Mouse (Mus musculus) thymus, adult 2 months (tissue): Measurements from ENCODE around the gene Rab3c. TPM values are rescaled to one million over a fixed set of nuclear protein-coding genes. Genes with fewer than 3 reads are reported as not detected.

Source experiments
- DNase-seq: peaks from one replicate; pipeline ENCODE4 v3.0.0; 2021
- H3K27ac ChIP-seq: fragments of 200-500 bp; 2 replicates; pipeline ENCODE4 v1.5.1; 2012; ENCODE audit warnings: low read length, control low read depth; ENCODE audit not compliant: control insufficient read depth, insufficient read depth
- H3K27me3 ChIP-seq: fragments of 200-500 bp; 2 replicates; pipeline ENCODE4 v1.6.1; 2012; ENCODE audit warnings: mild to moderate bottlenecking, low read length, moderate library complexity, mixed read lengths; ENCODE audit not compliant: control insufficient read depth, insufficient read depth
- H3K36me3 ChIP-seq: fragments of 200-500 bp; 2 replicates; pipeline ENCODE4 v1.6.1; 2012; ENCODE audit warnings: mild to moderate bottlenecking, low read length, moderate library complexity; ENCODE audit not compliant: control insufficient read depth, insufficient read depth
- H3K4me1 ChIP-seq: fragments of 200-500 bp; replicated peaks from 2 replicates; pipeline ENCODE4 v1.6.1; 2012; ENCODE audit warnings: low read length; ENCODE audit not compliant: control insufficient read depth, insufficient read depth
- H3K4me3 ChIP-seq: fragments of 200-500 bp; 2 replicates; pipeline ENCODE4 v1.5.1; 2012; ENCODE audit warnings: mild to moderate bottlenecking, low read length, control low read depth, moderate library complexity; ENCODE audit not compliant: control insufficient read depth, insufficient read depth
- CTCF ChIP-seq: fragments of 200-500 bp; IDR thresholded peaks from 2 replicates; pipeline ENCODE4 v1.5.1; 2012; ENCODE audit warnings: mild to moderate bottlenecking, control low read depth, low read length, moderate library complexity, borderline replicate concordance; ENCODE audit not compliant: control insufficient read depth, poor library complexity, insufficient read depth; ENCODE audit errors: extremely low read depth
- POLR2A ChIP-seq: fragments of 200-500 bp; IDR thresholded peaks from 2 replicates; pipeline ENCODE4 v1.6.1; 2012; ENCODE audit warnings: mild to moderate bottlenecking, low read length, control low read depth, moderate library complexity; ENCODE audit not compliant: control insufficient read depth, poor library complexity, insufficient read depth; ENCODE audit errors: extremely low read depth
- WGBS: fragments of 180-500 bp; shearing (Covaris S2); methylation state at CpG from one replicate; pipeline ENCODE4 v1.1.7; 2018; 5-methylcytosine and 5-hydroxymethylcytosine counted together
- polyA plus RNA-seq: library from polyadenylated mRNA; depleted of rRNA; stranded (reverse); fragments of >200 nt; gene quantifications from 2 replicates; pipeline ENCODE4 v1.2.3, GENCODE M21; 2012

The Rab3c gene
- polyA plus RNA-seq, 1 experiment: not detected

DNA sequence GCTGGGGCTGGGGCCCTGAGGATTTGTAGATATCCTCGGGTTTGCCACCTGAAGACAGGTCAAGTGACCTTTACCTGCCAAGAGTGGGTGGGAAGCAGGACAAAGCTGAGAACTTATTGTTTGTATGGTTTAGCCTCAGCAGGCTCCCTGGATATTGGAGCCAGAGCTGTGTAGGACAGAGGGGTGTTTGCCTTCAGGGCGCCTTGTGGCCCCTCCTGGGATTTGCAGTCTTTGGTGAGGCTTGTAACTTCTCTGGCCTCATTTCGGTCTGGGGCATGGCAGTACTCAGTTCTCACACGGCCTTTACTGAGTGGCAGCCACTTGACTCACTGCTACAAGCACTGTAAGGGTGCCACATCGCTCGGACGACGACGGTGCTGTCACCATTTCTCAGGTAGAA, 261.0 kb downstream of the Rab3c start:
- H3K4me1 ChIP-seq: peaks cover 10% of the 10 kb centered on the region
- DNase-seq: no peak
- WGBS: 83% methylated on average over 9 of the region's 9 CpGs
- H3K27ac ChIP-seq: no peak overlapping the region
- TF ChIP-seq CTCF (no peak), POLR2A (no peak)
- H3K4me3 ChIP-seq: no peak overlapping the region
- no peaks in the 10 kb centered on the region for H3K27me3 ChIP-seq
- H3K36me3 ChIP-seq: no peaks in the 10 kb centered on the region

GRCm38 (mm10) chr13:110018941-110019743, 261.7 kb downstream of the Rab3c start:
- peak; percentile 5 for DNase-seq
- WGBS: 5% methylated on average over 20 of the region's 20 CpGs
- Histone ChIP-seq H3K4me3 (no peak overlapping the region), H3K4me1 (peaks cover 10% of the 10 kb centered on the region), H3K27me3 (no peaks in the 10 kb centered on the region), H3K36me3 (no peaks in the 10 kb centered on the region), H3K27ac (no peak overlapping the region)
- TF ChIP-seq CTCF: no peak
- TF ChIP-seq POLR2A: no peak

DNA sequence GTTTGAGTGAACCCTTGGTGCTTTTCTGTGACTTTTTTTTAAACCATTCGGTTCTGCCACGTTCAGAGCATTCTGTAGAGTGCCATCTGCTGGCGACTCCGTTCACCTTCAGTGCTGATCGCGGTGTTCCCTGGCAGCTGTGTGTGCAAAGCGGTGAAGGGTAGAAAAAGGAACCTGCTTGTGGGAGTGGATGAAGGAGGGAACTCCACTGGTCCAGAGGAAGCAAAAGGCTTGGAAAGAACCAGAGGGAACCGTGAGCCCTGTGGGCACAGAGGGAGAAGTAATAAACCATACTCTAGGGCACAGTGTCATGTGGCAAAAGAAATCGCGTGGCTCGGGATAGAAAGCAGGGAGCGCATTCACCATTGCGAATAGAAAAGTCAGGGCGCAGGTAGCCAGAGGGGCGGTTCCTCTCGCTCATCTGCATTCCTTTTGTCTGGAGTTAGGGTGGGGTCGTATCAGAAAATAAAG, 262.3 kb downstream of the Rab3c start:
- Histone ChIP-seq H3K36me3 (no peaks in the 10 kb centered on the region), H3K27ac (no peak overlapping the region), H3K4me3 (no peak overlapping the region), H3K27me3 (no peaks in the 10 kb centered on the region), H3K4me1 (peaks cover 10% of the 10 kb centered on the region)
- 2% methylated on average over 17 of the region's 17 CpGs for WGBS
- DNase-seq: peak; percentile 73
- TF ChIP-seq POLR2A (no peak), CTCF (peak; percentile 81)

DNA sequence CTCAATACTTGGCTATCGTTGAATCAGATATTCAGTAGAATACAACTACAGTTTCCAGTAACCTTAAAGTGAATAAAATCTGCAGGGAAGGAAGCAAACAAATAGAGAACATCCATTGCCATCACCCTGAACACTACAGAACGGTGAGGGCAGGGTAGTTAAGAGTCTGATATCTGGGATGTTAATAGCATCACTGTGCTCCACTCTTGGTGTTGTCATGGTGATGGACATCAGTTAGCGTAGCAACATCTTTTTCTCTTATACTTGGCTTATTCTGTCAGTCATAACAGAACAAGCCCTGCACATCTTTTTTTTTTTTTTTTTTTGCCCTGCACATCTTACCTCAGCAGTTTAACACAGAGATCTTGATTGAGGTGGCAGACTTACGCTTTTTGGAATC, 268.8 kb downstream of the Rab3c start:
- H3K27ac ChIP-seq: no peak overlapping the region
- TF ChIP-seq CTCF: no peak
- no peak for TF ChIP-seq POLR2A
- H3K27me3 ChIP-seq: no peaks in the 10 kb centered on the region
- 95% methylated on average over 4 of the region's 4 CpGs for WGBS
- H3K4me1 ChIP-seq: no peaks in the 10 kb centered on the region
- DNase-seq: no peak
- H3K36me3 ChIP-seq: no peaks in the 10 kb centered on the region
- no peak overlapping the region for H3K4me3 ChIP-seq

GRCm38 (mm10) chr13:110010876-110011275, 269.9 kb downstream of the Rab3c start:
- DNase-seq: no peak
- no peaks in the 10 kb centered on the region for H3K36me3 ChIP-seq
- TF ChIP-seq POLR2A (no peak), CTCF (no peak)
- H3K4me1 ChIP-seq: no peaks in the 10 kb centered on the region
- H3K27ac ChIP-seq: no peak overlapping the region
- 93% methylated on average over 6 of the region's 6 CpGs for WGBS
- no peak overlapping the region for H3K4me3 ChIP-seq
- no peaks in the 10 kb centered on the region; the same call in 1 of the 2 replicates for H3K27me3 ChIP-seq

- Histone ChIP-seq H3K27ac (no peak overlapping the region), H3K4me3 (no peak overlapping the region), H3K36me3 (no peaks in the 10 kb centered on the region), H3K4me1 (no peaks in the 10 kb centered on the region), H3K27me3 (no peaks in the 10 kb centered on the region; the same call in 1 of the 2 replicates)
- 92% methylated on average over 8 of the region's 8 CpGs for WGBS
- no peak for DNase-seq
- no peak for TF ChIP-seq CTCF
- no peak for TF ChIP-seq POLR2A
Measured at GRCm38 (mm10) chr13:110008539-110008938, 272.3 kb downstream of the Rab3c start.
